Mouse (Mus musculus) lung, adult 2 months (tissue): Measurements from ENCODE around the gene Col9a1.

ENCODE experiments used
- CTCF ChIP-seq: fragments of 200-500 bp; IDR thresholded peaks from 2 replicates; pipeline ENCODE4 v1.5.1; 2011; ENCODE audit warnings: mild to moderate bottlenecking, low read length, control low read depth; ENCODE audit not compliant: insufficient read depth
- POLR2A ChIP-seq: fragments of 200-500 bp; IDR thresholded peaks from 2 replicates; pipeline ENCODE4 v1.6.1; 2011; ENCODE audit warnings: low read depth, mild to moderate bottlenecking, control low read depth, low read length, borderline replicate concordance; ENCODE audit errors: extremely low read depth

- TF ChIP-seq CTCF (peak; percentile 26; the same call in 1 of the 2 replicates), POLR2A (no peak)
These were observed 71.8 kb downstream of the Col9a1 start for GRCm38 (mm10) chr1:24249105-24249664.
